Mouse (Mus musculus) hindbrain, embryonic 13.5 days (tissue): ENCODE measurements around the gene Arntl2. TPM values are rescaled to one million over a fixed set of nuclear protein-coding genes. Genes with fewer than 3 reads are reported as not detected.
"Not testable (repeated sequence)": the region's sequence is repeated elsewhere in the genome, so short reads cannot be mapped to it uniquely, and the experiment has no call there.

Source experiments
- ATAC-seq: fragments of 200-750 bp; cut with Nextera tagmentation; 2 replicates; pipeline ENCODE4 v1.8.0; 2017; ENCODE audit warnings: moderate TSS enrichment; ENCODE audit not compliant: low FRiP score
- H3K27ac ChIP-seq: fragments of 300-500 bp; sonication (generic); 2 replicates; pipeline ENCODE4 v1.5.1; 2015; ENCODE audit warnings: inconsistent platforms, mild to moderate bottlenecking, moderate library complexity
- H3K27me3 ChIP-seq: fragments of 300-500 bp; sonication (generic); 2 replicates; pipeline ENCODE4 v1.6.1; 2015; ENCODE audit warnings: mild to moderate bottlenecking, inconsistent platforms
- H3K36me3 ChIP-seq: fragments of 300-500 bp; sonication (generic); 2 replicates; pipeline ENCODE4 v1.6.1; 2015; ENCODE audit warnings: mild to moderate bottlenecking, inconsistent platforms
- H3K4me1 ChIP-seq: fragments of 300-500 bp; sonication (generic); replicated peaks from 2 replicates; pipeline ENCODE4 v1.6.1; 2015; ENCODE audit warnings: inconsistent platforms
- H3K4me2 ChIP-seq: fragments of 300-500 bp; sonication (generic); 2 replicates; pipeline ENCODE4 v1.6.1; 2015; ENCODE audit warnings: inconsistent platforms, mild to moderate bottlenecking, moderate library complexity
- H3K4me3 ChIP-seq: fragments of 300-500 bp; sonication (generic); 2 replicates; pipeline ENCODE4 v1.5.1; 2015; ENCODE audit warnings: mild to moderate bottlenecking, inconsistent platforms
- H3K9ac ChIP-seq: fragments of 300-500 bp; sonication (generic); 2 replicates; pipeline ENCODE4 v1.6.1; 2015; ENCODE audit warnings: mild to moderate bottlenecking, inconsistent platforms
- H3K9me3 ChIP-seq: fragments of 300-500 bp; sonication (generic); 2 replicates; pipeline ENCODE4 v1.6.1; 2016; ENCODE audit warnings: inconsistent platforms
- WGBS: fragments of 180-500 bp; shearing (Covaris S2); methylation state at CpG from one replicate; pipeline ENCODE4 v1.1.7; 2015; 5-methylcytosine and 5-hydroxymethylcytosine counted together
- polyA plus RNA-seq: library from polyadenylated mRNA; unstranded; fragments of >200 nt; fragmentation: Nextera tagmentation; extraction: Ambion mirVana; gene quantifications from 2 replicates; pipeline ENCODE4 v1.2.1, GENCODE M21; 2015

Arntl2 gene
- polyA plus RNA-seq, 1 experiment from 2014 or later = 2.1 TPM

- no peak overlapping the region for H3K4me2 ChIP-seq
- H3K9me3 ChIP-seq = no peaks in the 10 kb centered on the region
- H3K9ac ChIP-seq = no peak overlapping the region
- no peaks in the 10 kb centered on the region for H3K27me3 ChIP-seq
- 96% methylated on average over 2 of the region's 2 CpGs for WGBS
- no peaks in the 10 kb centered on the region for H3K4me1 ChIP-seq
- H3K4me3 ChIP-seq = no peak overlapping the region
- no peaks in the 10 kb centered on the region for H3K36me3 ChIP-seq
- no peak overlapping the region for H3K27ac ChIP-seq
- ATAC-seq = no peak
Measured at GRCm38 (mm10) chr6:146857386-146857785, 61.5 kb downstream of the Arntl2 start.

- no peak overlapping the region for H3K9ac ChIP-seq
- ATAC-seq = no peak
- no peak overlapping the region for H3K4me3 ChIP-seq
- 92% methylated on average over 2 of the region's 2 CpGs for WGBS
- no peaks in the 10 kb centered on the region for H3K27me3 ChIP-seq
- H3K4me1 ChIP-seq = no peaks in the 10 kb centered on the region
- H3K27ac ChIP-seq = no peak overlapping the region
- no peaks in the 10 kb centered on the region for H3K36me3 ChIP-seq
- no peaks in the 10 kb centered on the region for H3K9me3 ChIP-seq
- H3K4me2 ChIP-seq = no peak overlapping the region
Measured at GRCm38 (mm10) chr6:146863154-146863553, 67.3 kb downstream of the Arntl2 start.

GRCm38 (mm10) chr6:146864370-146864769 is 68.5 kb downstream of the Arntl2 start:
- not testable (repeated sequence) for H3K27ac ChIP-seq, ATAC-seq

GRCm38 (mm10) chr6:146865701-146866100 is 69.8 kb downstream of the Arntl2 start:
- WGBS = 83% methylated on average over 4 of the region's 4 CpGs
- no peak for ATAC-seq

More at GRCm38 (mm10) chr6:146864370-146864769, 68.5 kb downstream of the Arntl2 start:
- WGBS = 92% methylated on average over 3 of the region's 5 CpGs
- not testable (repeated sequence) for H3K4me2 ChIP-seq, H3K36me3 ChIP-seq, H3K9ac ChIP-seq, H3K27me3 ChIP-seq, H3K4me3 ChIP-seq, H3K4me1 ChIP-seq, H3K9me3 ChIP-seq

GRCm38 (mm10) chr6:146871975-146872374 is 76.1 kb downstream of the Arntl2 start:
- Histone ChIP-seq H3K4me3 (no peak overlapping the region), H3K9ac (no peak overlapping the region), H3K4me1 (no peaks in the 10 kb centered on the region), H3K27ac (no peak overlapping the region), H3K36me3 (no peaks in the 10 kb centered on the region), H3K9me3 (peaks cover 3% of the 10 kb centered on the region; the same call in 1 of the 2 replicates), H3K27me3 (no peaks in the 10 kb centered on the region), H3K4me2 (no peak overlapping the region)
- no peak for ATAC-seq
- WGBS = 97% methylated on average over 4 of the region's 4 CpGs

More at GRCm38 (mm10) chr6:146865701-146866100, 69.8 kb downstream of the Arntl2 start:
- H3K27ac ChIP-seq = no peak overlapping the region
- H3K4me1 ChIP-seq = no peaks in the 10 kb centered on the region
- H3K36me3 ChIP-seq = no peaks in the 10 kb centered on the region
- H3K9me3 ChIP-seq = no peaks in the 10 kb centered on the region
- H3K27me3 ChIP-seq = no peaks in the 10 kb centered on the region
- no peak overlapping the region for H3K9ac ChIP-seq
- no peak overlapping the region for H3K4me3 ChIP-seq
- no peak overlapping the region for H3K4me2 ChIP-seq

- Histone ChIP-seq H3K4me3 (no peak overlapping the region), H3K4me2 (no peak overlapping the region), H3K9me3 (peaks cover 6% of the 10 kb centered on the region; the same call in 1 of the 2 replicates), H3K27ac (no peak overlapping the region), H3K9ac (no peak overlapping the region), H3K27me3 (no peaks in the 10 kb centered on the region), H3K36me3 (no peaks in the 10 kb centered on the region), H3K4me1 (no peaks in the 10 kb centered on the region)
- WGBS = 87% methylated on average over 6 of the region's 6 CpGs
- no peak for ATAC-seq
Measured at GRCm38 (mm10) chr6:146874415-146874814, 78.6 kb downstream of the Arntl2 start.

- no peaks in the 10 kb centered on the region for H3K27me3 ChIP-seq
- H3K4me1 ChIP-seq = no peaks in the 10 kb centered on the region
- no peaks in the 10 kb centered on the region for H3K36me3 ChIP-seq
- H3K9ac ChIP-seq = no peak overlapping the region
- H3K27ac ChIP-seq = no peak overlapping the region
- no peak for ATAC-seq
- peaks cover 6% of the 10 kb centered on the region; the same call in 1 of the 2 replicates for H3K9me3 ChIP-seq
- no peak overlapping the region for H3K4me3 ChIP-seq
- no peak overlapping the region for H3K4me2 ChIP-seq
- 89% methylated on average over 2 of the region's 2 CpGs for WGBS
Measured at GRCm38 (mm10) chr6:146876820-146877219, 81.0 kb downstream of the Arntl2 start.

- Histone ChIP-seq H3K9me3 (peaks cover 6% of the 10 kb centered on the region; the same call in 1 of the 2 replicates), H3K36me3 (no peaks in the 10 kb centered on the region), H3K27me3 (no peaks in the 10 kb centered on the region), H3K4me2 (no peak overlapping the region), H3K4me1 (no peaks in the 10 kb centered on the region), H3K9ac (no peak overlapping the region), H3K4me3 (no peak overlapping the region), H3K27ac (no peak overlapping the region)
- WGBS = 92% methylated on average over 12 of the region's 12 CpGs
- ATAC-seq = no peak
Measured at GRCm38 (mm10) chr6:146877425-146878045, 81.7 kb downstream of the Arntl2 start.

- Histone ChIP-seq H3K9ac (no peak overlapping the region), H3K4me1 (no peaks in the 10 kb centered on the region), H3K9me3 (peaks cover 6% of the 10 kb centered on the region; the same call in 1 of the 2 replicates), H3K27ac (no peak overlapping the region), H3K36me3 (no peaks in the 10 kb centered on the region), H3K27me3 (no peaks in the 10 kb centered on the region), H3K4me3 (no peak overlapping the region), H3K4me2 (no peak overlapping the region)
- 38% methylated on average over 10 of the region's 10 CpGs for WGBS
- no peak for ATAC-seq
Measured at GRCm38 (mm10) chr6:146878926-146879325, 83.1 kb downstream of the Arntl2 start.

GRCm38 (mm10) chr6:146879856-146880255 is 84.0 kb downstream of the Arntl2 start:
- no peak overlapping the region for H3K4me2 ChIP-seq
- WGBS = 90% methylated on average over 9 of the region's 9 CpGs
- H3K9me3 ChIP-seq = peaks cover 6% of the 10 kb centered on the region; the same call in 1 of the 2 replicates
- H3K9ac ChIP-seq = no peak overlapping the region
- no peak for ATAC-seq
- no peaks in the 10 kb centered on the region for H3K36me3 ChIP-seq
- H3K4me3 ChIP-seq = no peak overlapping the region
- no peaks in the 10 kb centered on the region for H3K4me1 ChIP-seq
- no peaks in the 10 kb centered on the region for H3K27me3 ChIP-seq
- H3K27ac ChIP-seq = no peak overlapping the region

- Histone ChIP-seq H3K4me3 (no peak overlapping the region), H3K9ac (no peak overlapping the region), H3K9me3 (peaks cover 6% of the 10 kb centered on the region; the same call in 1 of the 2 replicates), H3K4me2 (no peak overlapping the region), H3K27me3 (no peaks in the 10 kb centered on the region), H3K27ac (no peak overlapping the region), H3K36me3 (no peaks in the 10 kb centered on the region), H3K4me1 (no peaks in the 10 kb centered on the region)
- WGBS = 84% methylated on average over 4 of the region's 4 CpGs
- ATAC-seq = no peak
Measured at GRCm38 (mm10) chr6:146880296-146880695, 84.4 kb downstream of the Arntl2 start.

GRCm38 (mm10) chr6:146881896-146882770 is 86.3 kb downstream of the Arntl2 start:
- 71% methylated on average over 13 of the region's 13 CpGs for WGBS
- H3K36me3 ChIP-seq = no peaks in the 10 kb centered on the region
- H3K27me3 ChIP-seq = no peaks in the 10 kb centered on the region; the same call in 1 of the 2 replicates
- no peak overlapping the region for H3K9ac ChIP-seq
- H3K9me3 ChIP-seq = peaks cover 1% of the 10 kb centered on the region; the same call in 1 of the 2 replicates
- H3K4me1 ChIP-seq = peaks cover 9% of the 10 kb centered on the region; the same call in 1 of the 2 replicates
- H3K27ac ChIP-seq = no peak overlapping the region
- no peak overlapping the region for H3K4me3 ChIP-seq
- no peak overlapping the region for H3K4me2 ChIP-seq
- no peak for ATAC-seq
